Mouse (Mus musculus) ES-Bruce4 (cell line): ENCODE measurements around the gene Rap1gap2.

Experiments
- CTCF ChIP-seq: IDR thresholded peaks from one replicate; pipeline ENCODE4 v1.8.1; 2011; ENCODE audit warnings: low read depth, low read length
- EP300 ChIP-seq: IDR thresholded peaks from 2 replicates; pipeline ENCODE4 v1.6.1; 2011; ENCODE audit warnings: low read depth, low read length; ENCODE audit not compliant: insufficient read depth
- POLR2A ChIP-seq: IDR thresholded peaks from one replicate; pipeline ENCODE4 v1.8.1; 2011; ENCODE audit warnings: low read length; ENCODE audit not compliant: insufficient read depth

DNA sequence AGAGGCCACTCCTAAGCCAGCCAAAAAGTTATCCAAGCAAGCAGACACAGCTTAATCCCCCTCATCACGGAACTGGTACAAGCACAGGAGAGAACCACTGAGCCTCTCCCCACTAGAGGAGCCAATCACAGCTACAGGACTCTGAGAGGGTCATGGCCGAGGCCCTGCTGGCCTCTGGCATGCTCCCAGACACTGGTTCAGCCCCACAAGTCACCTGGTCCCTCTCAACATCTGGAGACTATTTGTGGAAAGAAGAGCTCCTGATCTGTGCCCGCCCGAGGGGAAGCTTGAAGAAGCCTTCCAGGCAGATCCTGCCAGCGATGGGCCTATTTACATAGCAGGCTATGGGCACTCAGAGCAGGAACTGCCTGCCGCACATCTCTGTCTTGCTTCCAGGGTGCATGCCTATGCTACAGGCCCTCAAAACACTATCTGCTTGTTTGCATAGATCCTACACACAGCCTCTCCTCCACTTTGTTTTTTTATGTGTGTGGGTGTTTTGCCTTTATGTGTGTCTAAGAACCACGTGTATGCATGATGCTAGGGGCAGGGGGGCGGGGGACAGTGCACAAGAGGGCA is 111.1 kb downstream of the Rap1gap2 start:
- no peak for TF ChIP-seq CTCF
- TF ChIP-seq POLR2A: no peak
- no peak for TF ChIP-seq EP300
